Comparison of ENCODE assay signal across 28 mouse cellular contexts in genomic region chr11:69711082-69711481, GRCm38 (mm10). TPM values are rescaled to one million over a fixed set of nuclear protein-coding genes. Genes with fewer than 3 reads are reported as not detected.
"Had no signal": no experiment of that assay in that cellular context is flagged by ENCODE, and none has a peak within 500 bp of the region (broad histone marks: within the 10 kb centered on the region; RNA-seq: fewer than 3 reads in every experiment).

No protein-coding gene starts in this region.

- H3K27me3 ChIP-seq: heart, embryonic 13.5 days; heart, embryonic 15.5 days; hindbrain, embryonic 13.5 days; hindbrain, embryonic 15.5 days; kidney, embryonic 15.5 days; limb, embryonic 13.5 days; limb, embryonic 15.5 days; liver, embryonic 15.5 days had no signal

- H3K27ac ChIP-seq: heart, adult 2 months; heart, embryonic 13.5 days; heart, embryonic 15.5 days; hindbrain, embryonic 13.5 days; hindbrain, embryonic 15.5 days; hindbrain, postnatal 0 days; kidney, embryonic 15.5 days; kidney, postnatal 0 days; limb, embryonic 13.5 days; limb, embryonic 15.5 days had no signal

- H3K9me3 ChIP-seq: heart, embryonic 15.5 days; hindbrain, embryonic 13.5 days; hindbrain, embryonic 15.5 days; kidney, embryonic 15.5 days; limb, embryonic 13.5 days; limb, embryonic 15.5 days; liver, embryonic 15.5 days had no signal

- ATAC-seq: hindbrain, postnatal 0 days; intestine, embryonic 16.5 days had no signal

- H3K4me3 ChIP-seq: heart, adult 2 months; heart, embryonic 13.5 days; heart, embryonic 15.5 days; hindbrain, embryonic 13.5 days; hindbrain, embryonic 15.5 days; kidney, embryonic 15.5 days; limb, embryonic 13.5 days; limb, embryonic 15.5 days; liver, embryonic 15.5 days had no signal

- H3K9ac ChIP-seq: heart, embryonic 13.5 days; heart, embryonic 15.5 days; hindbrain, embryonic 13.5 days; hindbrain, embryonic 15.5 days; kidney, embryonic 15.5 days; limb, embryonic 13.5 days; limb, embryonic 15.5 days; liver, embryonic 15.5 days had no signal

- DNase-seq: gastrocnemius, postnatal 14 days; gastrocnemius, postnatal 36 days; heart, adult 11 months; heart, adult 2 months; heart, postnatal 14 days; heart, postnatal 36 days; kidney, adult 11 months; kidney, adult 2 months; kidney, adult 9 months; kidney, postnatal 14 days; layer of hippocampus, adult 9-11 months; layer of hippocampus, postnatal 36 days; left cerebral cortex, postnatal 4 days had no signal

- H3K4me2 ChIP-seq: heart, embryonic 11.5 days; heart, embryonic 13.5 days; heart, embryonic 15.5 days; hindbrain, embryonic 13.5 days; hindbrain, embryonic 15.5 days; kidney, embryonic 15.5 days; limb, embryonic 13.5 days; limb, embryonic 15.5 days; liver, embryonic 15.5 days had no signal

- H3K36me3 ChIP-seq: heart, embryonic 13.5 days; heart, embryonic 15.5 days; hindbrain, embryonic 13.5 days; hindbrain, embryonic 15.5 days; kidney, embryonic 15.5 days; limb, embryonic 13.5 days; limb, embryonic 15.5 days; liver, embryonic 15.5 days had no signal

RNA-seq across cellular contexts. Expression of gene Tnfsf13, which starts 25.5 kb away (rescaled TPM):
- polyA plus RNA-seq: heart, embryonic 11.5 days; hindbrain, embryonic 11.5 days; intestine, embryonic 14.5 days; limb, embryonic 11.5 days had no signal
